Mouse (Mus musculus) adipocyte (in vitro differentiated cells): ENCODE measurements at regions not wholly inside any gene's neighbourhood (a gene's known extent, or its start where the extent isn't known, plus 50 kb on each side); places are given as distances from the start of the nearest gene placed in this dataset.

Experiments
- DNase-seq: peaks from one replicate; pipeline ENCODE4 v3.0.0-alpha.2; 2016; ENCODE audit warnings: low spot score

- no peak for DNase-seq
These were observed 2010.6 kb downstream of the A830018L16Rik start for GRCm38 (mm10) chr1:13424524-13424923.

DNA sequence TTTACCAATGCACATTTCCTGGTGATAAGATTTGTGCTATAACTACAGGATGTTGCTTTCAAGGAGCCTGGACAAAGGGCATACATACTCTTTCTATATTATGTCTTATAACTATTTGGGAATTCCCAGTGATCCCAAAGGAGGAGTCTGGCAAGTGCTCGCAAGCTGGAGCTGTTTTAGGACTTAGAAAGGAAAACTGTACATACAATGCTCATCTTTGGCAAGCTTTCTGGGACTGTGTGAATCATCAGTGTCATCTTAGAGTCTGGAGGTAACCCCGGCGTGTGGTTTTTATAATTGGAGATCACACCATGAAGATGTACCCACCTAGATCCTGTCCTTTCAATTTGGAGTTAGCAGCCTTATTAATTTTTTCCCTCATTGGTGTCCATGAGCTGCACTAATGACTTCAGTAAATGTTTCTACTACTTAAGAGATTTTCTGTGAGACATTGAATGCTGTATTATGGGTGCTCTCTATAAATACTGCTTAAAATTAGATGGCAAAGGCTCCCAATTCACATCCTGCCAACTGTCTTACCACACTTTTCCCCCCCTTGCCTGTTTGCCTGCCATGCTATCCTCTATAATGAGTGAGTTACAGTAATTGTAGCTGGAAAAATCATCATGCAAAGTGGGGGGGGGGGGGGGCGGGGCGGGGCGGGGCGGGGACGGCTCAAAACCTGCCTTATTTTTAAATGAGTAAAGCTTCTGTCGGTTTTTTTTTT lies 2011.9 kb downstream of the A830018L16Rik start:
- no peak for DNase-seq

- DNase-seq = peak; percentile 56
These were observed 2012.6 kb downstream of the A830018L16Rik start for GRCm38 (mm10) chr1:13426328-13427067.

GRCm38 (mm10) chr1:13427068-13427434 lies 2013.1 kb downstream of the A830018L16Rik start:
- no peak for DNase-seq

DNA sequence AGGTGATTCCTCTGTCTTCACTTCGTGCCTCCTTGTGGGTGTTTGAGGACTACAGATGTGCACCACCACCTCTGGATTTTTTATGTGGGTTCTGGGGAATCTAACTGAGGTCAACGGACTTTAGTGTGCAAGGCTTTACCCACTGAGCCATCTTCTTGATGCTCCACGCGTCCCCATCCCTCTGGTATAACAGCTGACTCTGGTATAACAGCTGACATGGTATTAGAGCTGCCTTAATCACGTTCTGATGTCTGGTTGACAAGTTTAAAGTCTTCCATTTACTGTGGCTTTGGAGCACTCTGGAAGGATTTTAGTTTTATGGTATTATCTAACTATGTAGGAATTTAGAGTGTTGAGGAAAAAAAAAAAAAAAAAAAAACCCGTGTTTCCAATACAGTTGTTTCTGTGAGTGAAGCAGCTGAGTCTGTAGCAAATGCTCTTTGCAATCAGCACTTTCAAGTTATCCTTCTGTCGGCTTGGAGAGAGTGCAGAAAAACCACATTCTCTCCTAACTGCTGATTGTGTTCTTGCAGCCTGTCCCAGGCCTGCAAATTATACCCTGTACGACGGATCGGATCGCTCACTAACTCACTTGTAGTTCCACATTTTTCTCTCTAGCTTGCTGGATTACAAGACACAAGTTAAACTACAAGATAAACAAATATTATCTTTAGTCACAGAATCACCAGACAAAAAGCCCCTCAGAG lies 2013.7 kb downstream of the A830018L16Rik start:
- DNase-seq = no peak

DNA sequence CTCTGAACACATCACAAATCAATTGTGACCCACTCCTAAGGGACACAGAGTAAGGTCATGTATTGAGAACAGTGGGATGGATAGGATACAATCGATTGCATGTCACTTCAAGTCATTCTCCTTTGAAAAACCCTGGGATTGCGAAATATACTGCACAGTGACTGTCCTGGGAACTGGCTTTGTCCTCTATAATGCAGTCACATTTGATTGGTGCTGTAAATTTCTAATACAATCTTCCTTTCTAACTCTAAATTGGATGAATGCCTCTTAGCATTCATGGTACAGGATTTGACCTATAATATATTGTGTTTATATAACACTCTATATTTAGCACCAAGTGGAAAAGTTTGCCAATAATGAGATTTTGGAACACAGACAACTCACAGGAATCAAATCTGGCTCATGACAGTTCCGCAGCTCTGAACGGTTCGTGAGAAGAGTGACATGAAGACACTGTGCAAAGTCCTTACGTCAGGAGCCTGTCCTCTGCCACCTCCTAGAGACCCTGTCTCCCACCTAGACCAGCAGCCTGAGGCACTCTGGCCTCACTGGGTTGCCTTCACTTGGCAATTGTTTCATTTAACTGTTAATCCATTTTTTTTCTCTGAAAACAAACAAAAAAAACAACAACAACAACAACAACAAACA lies 2024.0 kb downstream of the A830018L16Rik start:
- no peak for DNase-seq

- peak; percentile 50 for DNase-seq
These were observed 2028.5 kb downstream of the A830018L16Rik start for GRCm38 (mm10) chr1:13442366-13442765.

DNA sequence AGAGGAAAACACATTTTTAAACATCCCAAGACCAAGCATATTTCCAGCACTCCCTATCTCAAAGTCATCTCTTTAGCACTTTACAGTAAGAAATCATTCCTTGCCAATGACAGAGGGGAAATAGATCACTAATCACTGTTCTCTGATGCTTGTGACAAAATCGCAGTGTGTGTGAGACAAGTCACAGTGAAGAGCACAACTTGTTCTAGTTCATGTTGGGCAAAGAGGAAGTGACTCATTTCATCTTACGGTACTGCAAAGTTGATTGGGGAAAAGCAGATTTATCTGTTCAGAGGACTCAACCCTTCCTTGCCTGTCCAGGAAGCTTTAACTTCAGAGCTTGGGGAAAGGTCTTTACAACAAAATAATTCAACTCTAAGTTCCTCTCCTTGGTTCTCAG lies 2040.6 kb downstream of the A830018L16Rik start:
- DNase-seq = no peak

- no peak for DNase-seq
These were observed 2041.7 kb downstream of the A830018L16Rik start for GRCm38 (mm10) chr1:13455572-13455971.

DNA sequence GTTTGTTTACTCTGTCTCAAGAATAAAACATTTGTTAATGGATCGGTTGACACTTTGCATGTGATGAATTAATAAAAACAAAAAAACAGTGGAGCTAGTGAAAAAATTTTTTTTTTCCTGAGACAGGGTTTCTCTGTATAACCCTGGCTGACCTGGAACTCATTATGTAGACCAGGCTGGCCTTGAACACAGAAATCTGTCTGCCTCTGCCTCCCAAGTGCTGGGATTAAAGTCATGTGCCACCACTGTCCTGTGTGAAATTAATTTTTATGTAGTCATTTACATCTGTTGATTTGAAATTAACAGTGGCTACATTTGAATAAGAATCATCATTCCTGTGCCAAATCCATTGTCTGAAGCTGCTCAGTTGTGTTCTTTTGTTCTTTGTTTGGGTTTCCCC lies 2050.4 kb downstream of the A830018L16Rik start:
- DNase-seq = peak; percentile 38

- no peak for DNase-seq
These were observed 2053.3 kb downstream of the A830018L16Rik start for GRCm38 (mm10) chr1:13467174-13467573.

GRCm38 (mm10) chr1:13467886-13468630 lies 2054.2 kb downstream of the A830018L16Rik start:
- DNase-seq = no peak

DNA sequence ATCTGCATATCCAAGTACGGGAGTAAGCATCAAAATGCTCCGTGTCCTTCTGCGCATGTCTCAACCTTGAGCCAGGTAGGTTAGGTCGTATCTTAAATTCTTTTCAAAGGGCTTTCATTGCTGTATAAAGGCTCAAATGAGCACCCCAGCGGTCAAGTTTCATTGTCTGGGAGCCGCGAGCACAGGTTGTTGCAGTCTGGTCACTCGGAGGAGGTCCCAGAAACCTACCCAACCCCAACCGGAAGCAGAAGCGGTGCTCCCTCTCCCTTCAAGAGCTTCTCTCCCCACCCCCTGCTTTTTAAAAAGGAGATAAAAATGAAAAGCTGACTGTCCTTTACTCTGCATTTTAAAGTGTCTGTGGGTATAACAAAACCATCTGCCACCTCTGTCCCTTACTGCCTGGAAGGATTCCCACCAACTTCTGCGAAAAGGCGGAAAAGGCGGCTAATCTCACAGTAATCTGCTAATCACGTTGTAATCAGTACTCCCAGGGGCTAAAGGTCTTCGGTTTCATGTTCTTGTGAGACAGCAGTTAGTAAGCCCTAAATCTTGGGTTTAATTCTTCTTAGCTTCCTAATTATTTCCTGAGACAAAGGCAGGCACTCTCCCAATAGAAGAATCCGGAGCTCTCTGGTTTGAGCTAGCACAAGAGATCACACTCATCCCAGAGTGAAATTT lies 2081.0 kb downstream of the A830018L16Rik start:
- DNase-seq = no peak

DNA sequence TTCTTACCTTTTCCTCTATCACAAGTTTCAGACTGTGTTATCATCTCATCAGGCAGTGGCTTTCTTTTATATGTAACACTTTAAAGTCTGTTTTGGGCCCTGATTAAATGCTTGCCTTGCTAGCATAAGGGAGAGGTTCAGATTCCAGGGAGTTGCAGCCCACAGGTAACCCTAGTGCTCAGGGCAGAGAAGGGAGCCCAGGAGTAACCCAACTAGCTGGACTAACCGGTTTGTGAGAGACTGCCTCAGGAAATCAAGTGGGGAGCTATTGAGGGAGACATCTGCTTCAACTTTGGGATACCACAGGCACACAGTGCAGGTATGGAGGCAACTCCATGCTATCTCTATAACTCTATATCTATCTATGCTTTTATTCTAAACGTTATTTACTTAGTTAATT lies 2082.5 kb downstream of the A830018L16Rik start:
- no peak for DNase-seq

DNA sequence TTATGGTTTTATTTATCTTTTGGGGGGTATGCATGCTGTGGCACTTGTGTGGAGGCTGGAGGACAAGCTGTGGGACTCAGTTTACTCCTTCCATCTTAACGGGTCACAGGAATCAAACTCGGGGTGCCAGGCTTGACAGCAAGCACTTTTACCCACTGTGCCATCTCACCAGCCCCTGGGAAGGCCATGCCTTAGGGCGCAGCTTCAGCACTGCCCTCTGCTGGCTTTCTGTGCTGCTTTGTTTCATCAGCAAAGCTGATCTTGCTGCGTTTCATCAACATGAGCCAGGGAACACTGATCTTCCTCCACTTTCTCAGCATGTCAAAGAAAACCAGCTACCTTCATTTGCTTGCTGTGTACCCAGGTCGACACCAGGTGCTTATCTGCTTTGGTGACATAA lies 2086.6 kb downstream of the A830018L16Rik start:
- DNase-seq = peak; percentile 57

DNA sequence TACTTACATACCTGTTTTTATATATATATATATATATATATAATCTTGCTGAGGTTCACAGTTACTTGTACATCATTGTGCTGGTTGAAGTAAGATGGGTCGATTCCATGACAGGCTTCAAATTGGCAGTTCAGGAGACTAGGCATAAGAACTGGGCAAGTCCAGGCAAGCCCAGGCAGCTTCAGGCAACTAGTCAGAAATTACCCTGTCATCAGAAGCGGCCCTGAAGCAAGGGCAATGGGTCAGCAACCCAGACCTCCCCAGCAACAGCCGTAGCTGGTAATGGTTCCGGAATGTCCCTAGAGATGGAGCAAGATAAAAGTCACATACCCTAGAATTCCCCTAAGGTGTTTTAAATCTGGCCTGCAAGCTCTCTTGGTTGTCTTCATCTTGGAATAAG lies 2088.0 kb downstream of the A830018L16Rik start:
- DNase-seq = no peak

DNA sequence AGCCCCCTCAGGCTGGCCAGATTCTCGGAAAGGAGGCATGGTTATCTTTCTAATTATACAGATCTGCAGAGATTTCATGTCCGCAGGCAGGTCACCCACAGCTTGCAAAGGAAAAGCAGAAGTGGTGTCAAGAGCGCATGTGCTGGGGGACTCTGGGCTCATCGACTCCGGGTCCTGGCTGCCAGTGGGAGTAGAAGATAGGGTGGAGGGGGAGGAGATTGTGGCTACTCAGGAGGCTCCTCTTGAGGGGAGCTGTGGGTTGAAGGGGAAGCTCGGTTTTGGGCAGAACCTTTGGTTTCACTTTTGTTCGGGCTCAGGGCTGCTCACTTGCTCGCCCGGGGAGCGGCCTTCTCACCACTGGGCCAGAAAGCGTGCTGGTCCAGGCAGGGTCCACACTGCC lies 2099.9 kb downstream of the A830018L16Rik start:
- DNase-seq = no peak
